Mouse (Mus musculus) heart, postnatal 10 days (tissue): Measurements from ENCODE around the gene Cabp2. TPM values are rescaled to one million over a fixed set of nuclear protein-coding genes. Genes with fewer than 3 reads are reported as not detected.
"Not testable (repeated sequence)": the region's sequence is repeated elsewhere in the genome, so short reads cannot be mapped to it uniquely, and the experiment has no call there.

Source experiments
- DNase-seq, 2 experiments: peaks; one replicate each; pipeline ENCODE4 v3.0.0; 2021
- intact Hi-C: fragments of 180-260 bp; cut with DNase I; formaldehyde crosslinking; loops from one replicate; pipeline ENCODE4 v1.15.1; 2025
- total RNA-seq, 2 experiments: library from RNA; stranded (reverse); gene quantifications; 2 replicates each; pipeline ENCODE4 v1.2.3; 2021

Cabp2 gene
- not detected for total RNA-seq

- no peak for DNase-seq
- intact Hi-C loops: loop anchor here (5.0 kb wide), 1 partner anchor 64 kb away; no protein-coding TSS in a partner anchor
Measured at GRCm38 (mm10) chr19:4081394-4081793, at the start of gene Cabp2. TSS of gene Cabp2 (plus strand) at chr19:4081578.

DNA sequence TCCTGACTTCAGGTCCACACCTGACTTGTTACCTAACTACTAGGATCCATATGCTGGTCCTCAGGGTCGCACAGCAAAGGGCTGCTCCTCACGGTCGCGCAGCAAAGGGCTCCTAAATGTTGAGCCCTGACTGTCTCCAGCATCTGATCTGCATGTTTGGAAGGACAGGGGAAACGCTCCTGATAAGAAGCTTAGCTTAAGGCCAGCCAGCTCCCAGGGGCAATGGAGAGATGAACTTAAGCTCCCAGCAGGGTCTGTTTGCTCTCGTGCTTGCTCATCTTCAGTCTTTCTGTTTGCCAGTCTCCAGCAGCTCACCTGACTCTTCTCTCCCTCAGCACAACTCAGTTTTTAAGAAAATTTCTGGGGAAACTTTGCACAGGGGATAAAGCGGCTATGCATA is 48.7 kb upstream of the Cabp2 start:
- intact Hi-C loops: no loop called here

GRCm38 (mm10) chr19:4033298-4033697 is 48.1 kb upstream of the Cabp2 start:
- intact Hi-C loops: no loop called here
- no peak for DNase-seq

More for the DNA sequence above, 48.7 kb upstream of the Cabp2 start:
- DNase-seq: no peak

GRCm38 (mm10) chr19:4033742-4034141 is 47.6 kb upstream of the Cabp2 start:
- no peak for DNase-seq
- intact Hi-C loops: no loop called here

GRCm38 (mm10) chr19:4036327-4037045 is 44.9 kb upstream of the Cabp2 start:
- intact Hi-C loops: no loop called here
- no peak for DNase-seq

GRCm38 (mm10) chr19:4037154-4037787 is 44.1 kb upstream of the Cabp2 start:
- DNase-seq, intact Hi-C loops: not testable (repeated sequence)

DNA sequence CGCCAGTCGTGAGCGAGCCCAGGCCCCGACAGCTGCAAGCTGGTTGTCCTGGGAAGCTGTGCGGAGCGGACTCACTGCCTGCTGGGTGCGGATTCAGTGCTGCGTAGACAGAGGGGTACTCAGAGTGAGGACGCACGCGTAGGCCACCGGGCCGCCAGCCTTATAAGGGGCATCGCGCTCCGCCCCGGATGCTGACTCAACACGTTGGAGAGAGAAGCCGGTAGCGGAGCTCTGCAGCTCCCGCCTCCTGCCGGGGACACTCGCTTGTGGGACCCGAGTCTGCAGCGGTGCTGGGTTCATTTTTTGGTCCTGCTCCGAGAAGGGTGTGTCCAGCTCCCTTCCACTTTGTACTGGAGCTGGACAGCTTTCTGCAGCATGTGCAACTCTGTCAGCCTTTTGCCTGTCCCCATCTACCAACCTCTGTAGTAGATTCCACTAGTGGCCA is 43.6 kb upstream of the Cabp2 start, which contains the start of gene Gstp1:
Gene Gstp1, minus strand, starts transcription at position 198 of the 445 bp plus-strand sequence.
- intact Hi-C loops: no loop called here
- DNase-seq: peak; percentile 92

DNA sequence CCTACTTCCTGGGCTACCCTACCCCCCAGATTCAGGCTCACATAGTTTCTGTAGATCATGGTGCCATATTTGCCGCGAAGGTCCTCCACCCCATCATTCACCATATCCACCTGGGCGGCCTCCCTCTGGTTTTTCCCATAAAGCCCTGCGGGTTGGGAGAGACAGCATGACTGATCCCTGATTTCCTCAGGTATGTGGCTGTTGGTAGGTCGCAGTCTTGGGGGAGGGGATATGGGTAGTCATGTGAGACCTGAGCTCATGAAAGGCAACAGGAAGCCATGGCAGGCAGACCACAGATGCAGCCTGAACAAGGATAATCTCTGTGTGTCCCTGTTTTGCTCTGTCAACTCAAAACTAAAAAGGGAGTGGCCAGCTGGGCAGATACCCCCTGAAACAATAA is 40.4 kb upstream of the Cabp2 start:
- intact Hi-C loops, DNase-seq: not testable (repeated sequence)

DNA sequence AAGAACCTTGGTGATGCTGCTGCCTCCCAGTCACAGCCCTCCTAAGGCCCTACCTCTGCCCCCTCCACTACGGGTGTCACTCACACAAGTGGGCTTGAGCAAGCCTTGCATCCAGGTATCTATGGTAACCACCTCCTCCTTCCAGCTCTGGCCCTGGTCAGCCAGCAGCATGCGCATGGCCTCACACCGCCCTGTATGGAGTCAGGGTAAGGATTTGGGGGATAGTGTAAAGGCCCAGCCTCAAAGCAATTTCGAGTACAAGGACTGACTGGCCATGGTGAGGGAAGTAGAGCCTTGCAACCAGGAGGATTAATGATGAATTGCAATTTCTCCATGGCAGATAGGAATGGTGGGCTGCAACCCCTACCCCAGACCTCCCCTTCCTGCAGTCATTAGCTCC is 39.9 kb upstream of the Cabp2 start:
- intact Hi-C loops, DNase-seq: not testable (repeated sequence)

DNA sequence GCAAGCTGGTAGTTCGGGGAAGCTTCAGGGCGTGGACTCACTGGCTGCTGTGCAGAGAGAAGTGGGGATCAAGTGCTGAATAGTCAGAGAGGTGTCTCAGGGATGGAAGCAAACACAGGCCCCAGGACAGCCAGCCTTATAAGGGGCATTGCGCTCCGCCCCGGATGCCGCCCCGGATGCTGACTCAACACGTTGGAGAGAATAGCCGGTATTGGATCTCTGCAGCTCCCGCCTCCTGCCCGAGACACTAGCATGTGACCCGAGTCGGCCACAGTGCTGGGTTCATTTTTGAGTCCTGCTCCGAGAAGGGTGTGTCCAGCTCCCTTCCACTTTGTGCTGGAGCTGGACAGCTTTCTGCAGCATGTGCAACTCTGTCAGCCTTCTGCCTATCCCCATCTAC is 39.3 kb upstream of the Cabp2 start:
- peak; percentile 46 to 67 for DNase-seq
- intact Hi-C loops: no loop called here

DNA sequence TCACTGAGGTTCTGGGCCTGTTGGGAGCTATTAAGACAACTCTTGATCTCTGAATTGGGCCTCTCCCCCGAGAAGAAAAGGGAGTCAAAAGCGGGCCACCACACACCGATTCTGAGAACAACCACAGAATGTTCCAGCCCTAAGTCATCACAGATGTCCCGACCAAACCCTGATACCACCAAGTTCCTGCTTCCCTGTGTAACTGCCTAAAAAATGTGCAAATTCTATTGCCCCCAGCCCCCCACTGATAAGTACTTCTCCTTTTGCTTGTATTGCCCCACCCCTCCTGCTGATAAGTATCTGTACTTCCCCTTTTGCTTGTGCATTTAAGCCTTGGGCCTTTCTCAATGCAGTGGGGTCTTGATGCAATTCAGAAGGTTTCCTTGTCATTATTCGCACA is 37.3 kb upstream of the Cabp2 start:
- intact Hi-C loops: not testable (repeated sequence)

DNA sequence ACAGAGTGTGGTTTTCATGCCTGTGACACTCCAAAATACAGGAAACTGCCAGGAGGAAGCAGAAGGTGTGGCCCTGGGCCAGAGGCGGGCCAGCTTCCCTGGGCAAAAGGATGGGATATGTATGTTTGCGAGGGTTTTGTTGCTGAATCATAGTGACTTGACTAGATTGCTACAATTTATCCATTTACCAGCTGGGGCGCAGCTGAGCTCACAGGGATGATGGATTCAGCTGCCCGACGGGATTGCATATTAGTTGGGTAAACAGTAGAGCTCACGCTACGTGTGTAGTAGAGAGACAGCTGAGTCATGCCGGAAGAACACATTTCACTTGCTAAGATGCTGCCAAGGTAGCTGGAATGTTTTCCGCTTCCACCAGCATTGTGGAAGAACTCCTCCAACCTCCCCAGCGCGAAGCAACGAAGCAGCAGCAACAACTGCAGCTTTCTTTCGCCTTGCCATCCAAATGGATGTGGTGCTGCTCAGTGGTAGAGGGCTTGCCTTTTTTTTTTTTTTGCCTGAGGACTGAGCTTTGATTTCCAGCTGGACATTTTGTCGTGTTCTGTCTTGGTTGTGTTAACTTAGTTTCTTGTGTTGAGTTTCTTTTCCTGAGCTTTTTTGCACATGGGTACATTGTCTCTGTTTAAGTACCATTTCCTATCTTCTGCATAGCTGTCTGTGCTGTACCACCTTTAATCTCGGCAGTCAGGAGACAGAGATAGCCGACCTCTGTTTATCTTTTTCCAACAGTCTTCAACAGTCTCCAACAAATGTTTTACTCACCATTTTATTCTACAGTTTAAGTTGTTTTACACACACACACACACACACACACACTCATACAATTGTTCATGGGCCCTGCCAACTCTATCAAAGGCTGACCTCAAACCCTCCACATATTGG is 35.2 kb upstream of the Cabp2 start, which contains the start of gene Gstp2:
Gene Gstp2, minus strand, starts transcription at position 58 of the 900 bp plus-strand sequence.
- DNase-seq: peak; percentile 86 to 88
- intact Hi-C loops: no loop called here

More for the DNA sequence above, 37.3 kb upstream of the Cabp2 start:
- not testable (repeated sequence) for DNase-seq

DNA sequence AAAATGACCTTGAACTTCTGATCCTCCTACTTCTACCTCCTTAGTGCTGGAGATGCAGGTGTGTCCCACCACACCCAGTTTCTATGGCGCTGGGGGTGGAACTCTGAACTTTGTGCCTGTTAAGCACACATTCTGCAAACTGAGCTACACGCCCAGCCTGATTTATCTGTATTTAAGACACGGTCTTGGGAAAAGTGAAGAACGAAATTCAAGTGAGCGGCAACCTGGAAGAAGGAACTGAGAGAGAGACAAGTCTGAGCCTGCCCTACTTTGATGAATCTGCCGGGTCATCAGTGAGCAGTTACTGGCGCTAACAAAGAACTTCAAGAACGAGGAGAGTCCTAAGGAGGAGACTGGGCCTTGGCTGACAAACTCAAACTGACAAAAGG is 34.5 kb upstream of the Cabp2 start:
- no peak for DNase-seq
- intact Hi-C loops: loop anchor here (1.0 kb wide), 1 partner anchor 28 kb away; no protein-coding TSS in a partner anchor

DNA sequence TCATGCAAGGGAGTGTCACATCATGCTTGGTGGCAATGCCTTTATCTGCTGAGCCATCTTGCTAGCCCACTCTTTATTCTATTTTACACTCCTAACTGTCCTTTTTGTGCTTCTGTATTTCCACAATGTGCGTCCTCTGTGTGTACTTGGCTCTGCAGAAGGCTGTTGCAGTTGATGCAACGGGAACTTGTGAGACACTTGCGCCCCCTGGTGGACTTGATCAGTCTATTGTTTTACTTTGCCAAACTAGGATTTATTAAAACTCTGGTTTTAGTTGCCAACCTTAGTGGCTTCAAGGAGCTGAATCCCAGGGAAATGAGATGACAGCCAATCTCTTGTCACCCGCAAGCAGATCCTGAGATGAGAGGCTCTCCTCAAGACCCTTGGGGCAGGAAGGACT is 33.5 kb upstream of the Cabp2 start:
- DNase-seq: peak; percentile 78 to 90
- intact Hi-C loops: loop anchor here (1.0 kb wide), 1 partner anchor 29 kb away; no protein-coding TSS in a partner anchor

DNA sequence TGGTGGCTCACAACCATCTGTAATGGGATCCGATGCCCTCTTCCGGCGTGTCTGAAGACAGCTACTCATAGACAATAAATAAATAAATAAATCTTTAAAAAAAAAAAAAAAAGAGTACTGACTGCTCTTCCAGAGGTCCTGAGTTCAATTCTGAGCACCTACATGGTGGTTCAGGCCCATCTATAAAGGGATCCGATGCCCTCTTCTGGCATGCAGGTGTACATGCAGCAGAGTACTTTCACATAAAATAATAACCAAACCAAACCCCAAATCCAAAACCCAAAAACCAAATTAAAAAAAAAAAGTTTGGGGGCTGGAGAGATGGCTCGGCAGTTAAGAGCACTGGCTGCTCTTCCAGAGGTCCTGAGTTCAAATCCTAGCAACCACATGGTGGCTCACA is 32.3 kb upstream of the Cabp2 start:
- intact Hi-C loops, DNase-seq: not testable (repeated sequence)

GRCm38 (mm10) chr19:4051016-4051415 is 30.4 kb upstream of the Cabp2 start:
- DNase-seq: no peak
- intact Hi-C loops: no loop called here

DNA sequence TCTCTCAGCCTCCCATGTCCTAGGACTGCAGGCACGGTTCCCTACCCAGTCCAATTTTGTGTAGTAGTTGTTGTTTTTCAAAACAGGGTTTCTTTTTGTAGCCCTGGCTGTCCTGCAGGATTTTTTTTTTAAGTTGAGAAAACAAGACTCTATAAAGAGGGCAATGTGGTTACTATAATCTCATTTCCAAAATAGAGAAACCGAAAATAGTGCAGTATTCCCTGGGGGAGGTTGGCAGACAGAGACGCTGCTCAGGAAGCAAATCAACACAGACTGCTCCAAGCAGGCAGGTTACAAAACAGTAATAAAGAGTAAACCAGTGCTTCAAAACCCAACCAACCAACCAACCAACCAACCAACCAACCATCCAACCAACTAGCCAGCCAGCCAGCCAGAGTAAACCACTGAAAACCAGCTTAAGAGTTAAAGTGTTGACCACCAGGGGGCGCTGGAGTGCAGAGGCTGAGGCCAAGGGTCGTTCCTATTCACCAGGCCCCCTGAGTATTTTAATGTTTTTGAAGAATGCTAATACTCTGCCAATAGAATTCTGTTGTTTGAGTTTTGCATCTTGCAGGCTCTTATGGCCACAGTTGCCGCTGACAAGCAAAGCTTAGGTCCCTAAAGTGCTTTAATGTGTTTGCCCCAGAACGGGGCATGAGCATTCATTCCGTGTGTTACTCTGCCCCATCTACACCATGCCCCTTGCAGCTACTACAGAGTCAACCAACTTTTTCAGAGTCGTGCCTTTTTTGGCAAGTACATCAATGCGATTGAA is 29.4 kb upstream of the Cabp2 start:
- intact Hi-C loops: loop anchor here (1.0 to 2.0 kb wide), 2 partner anchors 33 to 176 kb away; no protein-coding TSS in a partner anchor
- peak; percentile 73 to 85 for DNase-seq

DNA sequence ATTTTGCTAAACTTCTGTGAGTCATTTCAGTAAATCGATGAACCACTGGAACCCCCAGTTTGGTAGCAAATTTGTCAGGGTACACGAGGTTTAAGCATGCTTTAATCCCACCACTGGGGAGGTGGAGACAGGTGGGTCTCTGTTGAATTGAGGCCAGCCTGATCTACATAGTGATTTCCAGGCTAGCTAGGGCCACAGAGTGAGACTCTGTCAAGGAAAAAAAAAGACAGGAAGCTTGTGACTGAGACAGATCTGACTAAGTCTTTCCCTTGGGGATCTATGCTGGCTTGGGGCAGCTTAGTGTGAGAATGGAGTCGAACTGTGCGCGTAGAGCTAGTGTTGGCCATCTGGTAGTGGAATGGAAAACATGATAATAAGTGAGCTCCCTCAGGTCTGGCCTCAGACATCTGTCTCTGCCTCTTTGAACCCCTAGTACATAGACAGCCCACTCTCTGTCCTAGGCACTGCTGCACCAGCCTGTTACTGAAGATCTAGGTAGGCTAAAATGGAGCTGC is 28.8 kb upstream of the Cabp2 start:
- no peak for DNase-seq
- intact Hi-C loops: loop anchor here (1.0 to 2.0 kb wide), 2 partner anchors 32 to 176 kb away; no protein-coding TSS in a partner anchor

DNA sequence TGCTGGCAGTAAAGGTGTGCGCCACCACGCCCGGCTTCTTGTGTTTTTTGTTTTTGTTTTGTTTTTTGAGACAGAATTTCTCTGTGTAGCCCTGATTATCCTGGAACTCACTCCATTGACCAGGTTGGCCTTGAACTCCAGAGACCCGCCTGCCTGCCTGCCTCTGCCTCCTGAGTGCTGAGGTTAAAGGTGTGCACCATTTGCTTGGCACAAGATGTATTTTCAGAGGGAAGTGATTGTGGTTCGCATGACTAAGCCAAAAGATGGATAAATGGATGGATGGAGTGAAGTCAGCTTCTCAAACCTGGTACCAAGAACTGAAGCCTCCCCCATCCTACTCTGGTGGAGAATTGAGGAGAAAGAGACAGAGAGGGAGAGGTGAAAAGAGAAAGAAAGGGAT is 26.8 kb upstream of the Cabp2 start:
- intact Hi-C loops: no loop called here
- no peak for DNase-seq
